ENCODE assay signal across 16 mouse cellular contexts in genomic region chr19:57589516-57589915, GRCm38 (mm10).
"Had no signal": no experiment of that assay in that cellular context is flagged by ENCODE, and none has a peak within 500 bp of the region (broad histone marks: within the 10 kb centered on the region; RNA-seq: fewer than 3 reads in every experiment).

No protein-coding gene starts in this region.

- H3K9ac ChIP-seq: liver, embryonic 13.5 days; midbrain, embryonic 12.5 days had no signal

- H3K4me3 ChIP-seq: layer of hippocampus, adult 2 months; liver, embryonic 13.5 days; midbrain, embryonic 12.5 days had no signal

- H3K9me3 ChIP-seq: liver, embryonic 13.5 days; midbrain, embryonic 12.5 days had no signal

- H3K4me2 ChIP-seq: liver, embryonic 13.5 days; midbrain, embryonic 12.5 days had no signal

- H3K27me3 ChIP-seq: midbrain, embryonic 12.5 days had no signal

- H3K36me3 ChIP-seq: liver, embryonic 13.5 days; midbrain, embryonic 12.5 days had no signal

- H3K27ac ChIP-seq: kidney, postnatal 0 days; layer of hippocampus, adult 2 months; liver, embryonic 13.5 days; midbrain, embryonic 12.5 days; stomach, postnatal 0 days had no signal

- ATAC-seq: intestine, embryonic 16.5 days; midbrain, embryonic 16.5 days had no signal

- DNase-seq: kidney, adult 2 months; layer of hippocampus, adult 9-11 months; liver, embryonic 13.5 days; lung, postnatal 4 days; right cerebral cortex, adult 18-20 months; right cerebral cortex, postnatal 14 days; right cerebral cortex, postnatal 4 days; thymus, adult 2 months; thymus, postnatal 14 days; thymus, postnatal 4 days had no signal
